Mouse (Mus musculus) right cerebral cortex, postnatal 14 days (tissue): ENCODE results near the gene Nmt1.

Experiments
- DNase-seq: peaks from one replicate; pipeline ENCODE4 v3.0.0; 2022

The Nmt1 gene

GRCm38 (mm10) chr11:103050153-103050552, 22.2 kb downstream of the Nmt1 start:
- no peak for DNase-seq

GRCm38 (mm10) chr11:103051249-103051691, 23.3 kb downstream of the Nmt1 start:
- DNase-seq = no peak

DNA sequence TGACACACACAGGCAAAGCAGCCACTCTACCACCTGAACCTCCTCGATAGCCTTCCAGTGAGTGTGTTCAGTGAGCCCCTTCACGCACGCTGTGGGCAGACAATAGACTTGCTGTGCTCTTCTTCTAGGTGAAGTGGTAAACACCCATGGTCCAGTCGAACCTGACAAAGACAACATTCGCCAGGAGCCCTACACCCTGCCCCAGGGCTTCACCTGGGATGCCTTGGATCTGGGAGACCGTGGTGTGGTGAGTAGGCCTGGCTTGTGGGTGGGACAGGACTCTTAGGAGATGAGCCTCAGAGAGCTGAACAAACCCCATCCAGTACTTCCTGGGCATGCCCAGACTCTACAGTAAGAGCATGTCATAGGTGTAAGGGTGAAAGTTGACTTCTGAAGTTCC, 24.1 kb downstream of the Nmt1 start:
- DNase-seq = no peak

GRCm38 (mm10) chr11:103053191-103054076, 25.4 kb downstream of the Nmt1 start:
- no peak for DNase-seq

GRCm38 (mm10) chr11:103054798-103055197, 26.8 kb downstream of the Nmt1 start:
- peak; percentile 77 for DNase-seq

GRCm38 (mm10) chr11:103056636-103057035, 28.6 kb downstream of the Nmt1 start:
- peak; percentile 1 for DNase-seq

GRCm38 (mm10) chr11:103058499-103059085, 30.6 kb downstream of the Nmt1 start:
- DNase-seq = peak; percentile 4

- DNase-seq = peak; percentile 2
These were observed 38.4 kb downstream of the Nmt1 start for GRCm38 (mm10) chr11:103066191-103067050.

GRCm38 (mm10) chr11:103067051-103067361, 39.0 kb downstream of the Nmt1 start:
- DNase-seq = peak; percentile 2

GRCm38 (mm10) chr11:103067457-103068001, 39.5 kb downstream of the Nmt1 start:
- DNase-seq = peak; percentile 31

GRCm38 (mm10) chr11:103068272-103068671, 40.3 kb downstream of the Nmt1 start:
- peak; percentile 1 for DNase-seq

GRCm38 (mm10) chr11:103068884-103069283, 40.9 kb downstream of the Nmt1 start:
- DNase-seq = peak; percentile 2

DNA sequence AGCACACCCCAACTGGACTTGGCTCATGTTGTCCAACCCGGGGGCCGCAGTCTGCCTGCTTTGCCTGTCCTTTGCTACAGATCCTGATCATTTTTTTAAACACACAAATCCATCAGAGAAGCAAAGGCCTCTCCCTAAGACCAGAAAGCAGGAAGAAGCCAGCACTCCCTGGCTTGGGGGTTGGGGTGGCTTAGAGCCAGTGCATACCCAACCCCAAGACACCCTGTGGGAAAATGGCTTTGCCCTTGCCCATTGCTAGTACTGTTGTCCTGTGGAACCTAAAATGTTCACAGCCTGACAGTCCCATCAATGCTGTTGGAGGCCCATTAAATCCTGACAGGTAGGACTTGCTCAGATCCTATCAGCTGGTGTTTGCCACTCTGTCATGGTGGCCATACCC, 41.7 kb downstream of the Nmt1 start:
- peak; percentile 2 for DNase-seq

DNA sequence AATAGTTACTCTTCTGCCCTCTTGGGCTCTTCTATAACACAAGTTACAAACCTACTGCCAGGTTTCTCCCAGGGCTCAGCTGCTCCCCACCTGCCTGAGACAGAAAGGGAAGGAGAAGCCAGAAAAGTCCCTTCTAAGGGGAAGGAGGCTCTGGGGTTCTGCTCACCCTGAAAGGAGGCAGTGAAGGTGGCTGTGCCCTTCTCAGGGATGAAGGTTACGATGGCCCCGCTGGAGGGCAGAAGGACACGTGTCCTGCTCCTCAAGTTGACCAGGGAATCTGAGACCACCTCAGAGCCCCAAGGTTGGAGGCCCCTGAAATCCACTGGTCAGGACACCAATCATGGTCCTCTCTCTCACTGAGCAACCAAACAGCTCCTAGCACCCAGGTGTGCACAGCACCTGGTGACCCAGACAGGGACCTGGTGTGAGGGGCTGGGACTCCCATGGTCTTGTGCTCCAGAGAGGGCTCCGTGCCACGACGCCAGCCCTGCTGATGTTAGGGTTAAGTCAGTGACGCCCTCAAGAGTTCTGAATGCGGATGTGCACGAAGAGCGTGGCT, 42.4 kb downstream of the Nmt1 start:
- peak; percentile 12 for DNase-seq

DNA sequence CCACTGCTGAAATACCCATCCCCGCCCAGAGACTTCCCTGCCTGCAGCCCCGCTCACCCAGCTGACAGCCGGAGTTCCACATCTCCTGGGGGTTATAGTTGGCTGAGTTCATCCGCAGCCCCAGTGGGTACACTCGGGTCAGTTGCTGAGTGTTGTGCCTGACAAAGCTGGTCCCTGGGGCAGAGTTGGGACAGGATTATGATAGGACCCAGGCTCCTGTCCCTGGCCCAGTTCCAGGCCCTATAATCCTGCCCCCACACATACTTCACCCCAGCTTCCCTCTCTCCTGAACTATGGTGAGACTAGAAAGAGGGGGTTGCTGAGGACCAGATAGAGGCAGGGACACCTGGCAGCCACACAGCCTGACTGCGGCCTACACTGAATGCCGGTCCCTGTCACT, 45.7 kb downstream of the Nmt1 start:
- peak; percentile 7 for DNase-seq

DNA sequence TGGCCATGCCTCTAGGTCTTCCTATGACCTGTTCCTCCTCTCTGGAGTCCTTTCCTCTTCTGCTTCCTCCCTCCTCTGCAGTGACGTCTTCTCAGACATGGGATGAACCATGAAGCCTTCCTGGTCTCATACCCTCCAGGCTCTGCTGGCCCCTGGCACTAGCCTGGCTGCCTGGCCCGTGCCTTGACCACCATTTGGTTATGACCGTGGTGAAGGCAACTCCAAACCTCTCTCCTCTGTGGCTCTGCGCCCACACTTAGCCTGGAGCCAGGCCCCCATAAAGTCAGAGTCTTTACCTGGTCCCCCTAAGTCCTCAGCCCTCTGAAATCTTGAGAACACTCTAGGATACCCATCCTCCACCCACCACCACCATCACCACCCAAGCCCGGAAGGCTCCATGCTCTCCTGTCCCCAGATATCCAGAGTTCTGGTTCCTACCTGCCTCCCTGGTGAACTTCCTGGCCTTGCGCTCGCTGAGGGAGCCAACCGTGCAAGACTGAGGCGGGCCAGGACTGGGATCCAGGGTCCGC, 46.2 kb downstream of the Nmt1 start:
- DNase-seq = peak; percentile 5

DNA sequence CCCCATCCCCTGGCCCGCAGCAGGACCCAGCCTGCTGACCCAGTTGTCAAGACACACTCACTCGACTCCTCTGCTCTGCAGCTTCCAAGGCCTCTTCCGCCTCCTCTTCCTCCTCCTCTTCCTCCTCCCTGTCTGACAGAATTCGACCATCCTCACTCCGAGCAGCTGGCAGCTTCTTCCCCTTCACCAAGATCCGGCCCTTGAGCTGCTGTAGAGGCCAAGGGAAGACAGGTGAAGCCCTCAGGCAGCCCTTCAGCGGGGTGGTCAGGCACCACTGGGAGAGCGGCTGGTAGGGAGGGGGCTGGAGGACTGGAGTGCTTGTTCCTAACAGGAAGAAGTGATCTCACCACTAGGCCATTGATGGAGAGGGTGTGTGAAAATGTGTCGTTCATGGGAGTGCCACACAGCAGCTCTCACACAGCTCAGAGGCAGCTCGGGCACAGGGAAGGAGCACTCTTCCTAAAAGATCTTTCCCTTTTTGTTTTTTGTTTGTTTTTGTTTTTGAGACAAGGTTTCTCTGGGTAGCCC, 46.9 kb downstream of the Nmt1 start:
- peak; percentile 5 for DNase-seq

DNA sequence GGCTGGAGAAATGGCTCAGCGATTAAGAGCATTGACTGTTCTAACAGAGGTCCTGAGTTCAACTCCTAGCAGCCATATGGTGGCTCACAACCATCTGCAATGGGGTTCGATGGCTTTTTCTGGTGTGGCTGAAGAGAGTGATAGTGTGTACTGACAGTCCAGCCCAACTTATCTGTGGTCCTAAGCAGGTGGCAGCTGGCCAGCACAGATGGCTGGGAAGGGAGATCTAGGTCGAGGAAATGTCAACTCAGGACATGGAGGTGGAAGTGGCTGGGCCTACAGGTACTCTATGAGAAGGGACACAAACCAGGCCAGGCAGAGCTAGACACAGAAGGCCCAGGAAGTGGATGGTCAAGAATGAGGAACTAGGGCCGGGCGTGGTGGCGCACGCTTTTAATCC, 48.0 kb downstream of the Nmt1 start:
- peak; percentile 14 for DNase-seq

DNA sequence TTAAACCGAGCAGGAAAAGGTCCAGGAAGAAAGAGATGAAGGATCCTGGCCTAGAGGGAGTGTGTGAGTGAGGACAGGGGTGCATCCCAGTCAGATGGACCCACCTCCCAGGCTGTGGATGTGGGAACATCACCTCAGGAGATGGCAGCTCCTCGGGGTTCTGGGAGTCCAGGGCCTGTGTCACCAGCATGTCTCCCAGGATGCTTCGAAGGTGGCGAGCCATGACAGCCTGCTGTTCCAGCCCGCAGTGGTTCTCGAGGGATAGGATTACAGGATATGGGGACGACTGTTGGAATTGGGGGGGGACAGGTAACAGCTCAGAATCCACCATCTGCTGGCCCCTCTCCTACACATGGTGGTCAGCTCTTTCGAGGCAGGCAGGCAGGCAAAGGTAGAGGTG, 48.6 kb downstream of the Nmt1 start:
- DNase-seq = peak; percentile 2

- peak; percentile 4 for DNase-seq
These were observed 50.1 kb downstream of the Nmt1 start for GRCm38 (mm10) chr11:103078131-103078530.

GRCm38 (mm10) chr11:103080323-103081091, 52.5 kb downstream of the Nmt1 start:
- DNase-seq = peak; percentile 22
